Mouse (Mus musculus) thymus, postnatal 14 days (tissue): Measurements from ENCODE around the gene Odf3l1.

Experiments
- DNase-seq: peaks from one replicate; pipeline ENCODE4 v3.0.0; 2021

Odf3l1 gene

DNA sequence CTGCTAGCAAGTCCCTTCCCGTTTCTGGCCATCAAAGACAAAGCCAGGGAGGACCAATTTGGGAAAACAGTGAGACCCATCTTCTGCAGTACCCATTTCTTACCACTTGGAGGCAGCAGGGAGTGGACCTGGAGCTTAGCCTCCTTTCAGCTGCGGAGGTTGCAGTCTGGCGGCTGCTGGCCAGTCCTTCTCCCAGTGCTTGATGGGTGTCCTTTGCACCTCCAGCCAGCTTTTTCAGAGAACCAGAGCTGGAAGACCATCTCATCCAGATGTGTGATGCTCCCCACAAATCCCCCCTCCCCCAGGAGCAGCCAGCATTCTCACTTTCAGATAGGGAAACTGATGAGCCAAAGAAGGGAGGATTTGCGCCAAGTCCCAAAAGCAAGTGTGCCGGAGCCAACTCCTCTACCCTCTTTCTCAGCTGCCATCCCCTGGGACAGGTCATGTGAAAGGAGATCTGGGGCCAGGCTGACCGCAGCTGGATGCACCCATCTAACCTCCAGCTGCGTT is 20.7 kb downstream of the Odf3l1 start:
- peak; percentile 41 for DNase-seq

DNA sequence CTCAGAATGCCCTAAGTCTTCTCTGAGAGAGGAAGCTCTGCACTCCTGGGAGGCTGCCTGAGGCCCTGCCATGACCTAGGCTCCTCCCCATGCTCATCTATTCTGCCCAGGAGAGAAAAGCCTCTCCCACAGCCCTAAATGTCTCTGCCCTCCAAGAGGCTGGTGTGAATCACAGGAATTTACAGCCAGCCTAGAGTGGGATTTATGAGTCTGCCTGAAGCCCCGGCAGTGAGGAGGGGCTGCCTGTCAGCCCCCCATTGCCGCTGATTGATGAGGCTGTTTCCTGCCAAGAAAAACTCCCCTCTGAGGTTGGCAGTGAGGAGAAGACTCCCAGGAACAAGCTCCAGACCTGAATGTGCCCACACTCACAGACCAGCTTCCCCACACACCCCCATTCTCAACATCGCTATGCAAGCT is 22.2 kb downstream of the Odf3l1 start:
- DNase-seq, result no peak

DNA sequence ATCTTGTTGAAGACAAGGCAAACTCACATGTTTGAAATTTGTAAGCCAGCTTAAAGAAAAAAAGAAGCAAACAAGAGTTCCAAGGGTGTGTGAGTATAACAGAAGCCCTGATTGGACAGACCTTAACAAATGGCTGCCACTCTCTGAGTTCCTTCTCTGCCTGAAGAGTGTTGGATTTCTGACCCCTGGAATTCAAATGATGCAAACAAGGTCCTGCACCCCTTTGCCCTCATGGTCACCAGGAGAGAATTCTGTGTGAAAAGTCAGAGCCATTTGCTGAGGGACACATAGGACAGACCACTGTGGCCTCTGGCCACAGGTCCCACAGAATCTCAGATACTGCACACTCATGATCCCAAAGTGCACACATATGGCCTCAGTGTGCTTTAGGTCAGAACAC is 22.6 kb downstream of the Odf3l1 start:
- DNase-seq, result no peak

DNA sequence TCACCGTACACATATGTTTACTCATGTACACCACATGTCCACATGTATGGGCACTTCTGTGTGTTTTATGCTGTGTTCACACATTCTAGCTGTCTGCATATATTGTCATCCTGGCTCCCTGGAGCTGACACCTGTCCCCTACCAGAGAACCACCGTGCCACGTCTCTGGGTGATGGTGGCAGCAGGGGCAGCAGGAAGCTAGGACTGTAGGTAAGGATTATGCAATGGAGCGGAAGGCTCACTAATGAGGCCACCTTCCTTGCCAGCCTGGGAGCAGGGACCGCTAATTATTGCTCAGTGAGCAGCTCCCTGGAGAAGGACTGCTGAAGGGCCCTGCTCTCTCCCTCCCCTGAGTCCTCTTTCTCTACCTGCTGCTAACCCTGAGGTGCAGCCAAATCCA is 23.8 kb downstream of the Odf3l1 start:
- DNase-seq, result no peak

DNA sequence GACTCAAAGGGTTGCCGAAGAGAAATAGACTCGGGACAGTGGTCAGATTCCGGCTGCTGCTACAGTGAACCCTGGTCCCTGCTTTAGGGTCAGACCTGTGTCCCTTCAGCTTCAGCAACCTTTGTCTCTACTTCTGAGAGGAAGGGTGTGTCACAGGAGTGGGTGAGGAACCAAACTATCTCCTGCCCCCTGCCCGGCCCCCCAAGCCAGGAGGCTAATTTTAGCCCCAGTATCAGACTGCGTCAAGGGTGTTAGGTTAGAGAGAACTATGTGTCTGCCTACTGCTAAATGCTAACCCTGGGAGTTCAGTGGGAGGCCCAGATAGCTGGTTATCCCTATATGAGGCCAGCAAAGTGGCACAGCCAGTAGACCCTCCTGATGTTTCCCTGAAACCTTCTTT is 29.3 kb downstream of the Odf3l1 start:
- DNase-seq, result no peak

DNA sequence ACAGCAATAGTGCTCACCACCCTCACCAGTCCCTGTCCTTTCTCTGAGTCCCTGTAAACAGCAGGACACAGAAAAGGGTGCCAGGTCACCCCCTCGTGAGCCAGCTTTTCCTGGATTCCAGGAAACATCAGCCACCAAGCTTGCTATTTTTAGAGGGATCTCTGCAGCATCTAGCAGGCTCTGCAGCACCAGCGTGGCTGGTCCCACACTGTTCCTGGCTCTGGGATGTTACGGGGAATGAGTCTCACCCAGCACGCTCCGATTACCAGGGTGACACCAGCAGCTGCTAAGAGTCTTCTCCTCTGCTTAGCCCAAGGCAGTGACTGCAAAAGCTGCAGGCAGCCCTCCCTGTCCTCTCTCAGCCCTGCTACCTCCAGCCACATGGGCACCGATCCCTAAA is 31.6 kb downstream of the Odf3l1 start:
- no peak for DNase-seq

DNA sequence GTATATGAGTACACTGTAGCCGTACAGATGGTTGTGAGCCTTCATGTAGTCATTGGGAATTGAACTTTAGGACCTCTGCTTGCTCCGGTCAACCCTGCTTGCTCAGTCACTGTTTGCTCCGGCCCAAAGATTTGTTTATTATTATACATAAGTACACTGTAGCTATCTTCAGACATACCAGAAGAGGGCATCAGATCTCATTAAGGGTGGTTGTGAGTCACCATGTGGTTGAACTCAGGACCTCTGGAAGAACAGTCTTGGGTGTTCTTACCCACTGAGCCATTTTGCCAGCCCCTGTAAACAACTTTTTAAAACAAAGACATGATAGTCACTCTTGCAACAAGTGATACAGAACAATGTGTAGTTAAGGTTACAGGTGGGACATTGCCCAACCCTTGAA is 32.6 kb downstream of the Odf3l1 start:
- DNase-seq, result no peak

DNA sequence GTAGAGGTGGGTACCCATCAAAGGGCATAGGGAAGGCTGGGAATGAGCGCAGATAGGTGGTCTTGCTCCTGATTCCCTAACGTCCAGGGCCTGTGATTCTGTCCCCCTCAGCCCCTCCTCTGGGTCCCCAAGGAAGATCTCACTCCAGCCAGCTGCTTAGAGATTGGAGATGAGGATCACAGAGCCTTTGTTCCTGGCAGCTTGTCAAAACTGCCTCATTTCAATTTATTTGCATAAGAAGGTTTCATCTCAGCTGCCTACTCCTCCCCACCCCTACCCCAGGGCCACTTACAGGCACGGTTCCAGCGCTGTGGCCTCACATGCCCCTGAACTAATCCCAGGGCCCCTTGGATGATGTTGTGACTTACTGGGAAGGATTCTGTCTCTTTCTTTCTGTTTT is 34.3 kb downstream of the Odf3l1 start:
- no peak for DNase-seq

DNA sequence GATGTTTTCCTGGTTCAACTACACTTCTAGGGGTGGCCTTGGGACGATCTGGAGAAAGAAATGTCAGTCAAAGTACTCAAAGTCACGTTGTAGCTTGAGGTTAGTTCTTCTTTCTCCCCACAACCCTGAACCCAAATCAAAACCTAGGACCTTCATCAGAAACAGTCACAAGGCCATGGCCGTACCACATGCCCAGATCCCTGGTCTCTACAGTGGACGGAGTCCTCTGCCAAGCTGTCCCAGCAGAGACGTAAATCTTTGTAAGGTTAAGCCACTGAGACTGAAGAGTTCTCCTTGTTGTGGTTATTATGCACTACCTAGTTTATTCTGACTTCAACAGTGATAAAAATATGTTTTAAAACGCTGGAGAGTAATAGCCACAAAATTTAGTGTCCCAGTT is 35.6 kb downstream of the Odf3l1 start:
- DNase-seq, result no peak

DNA sequence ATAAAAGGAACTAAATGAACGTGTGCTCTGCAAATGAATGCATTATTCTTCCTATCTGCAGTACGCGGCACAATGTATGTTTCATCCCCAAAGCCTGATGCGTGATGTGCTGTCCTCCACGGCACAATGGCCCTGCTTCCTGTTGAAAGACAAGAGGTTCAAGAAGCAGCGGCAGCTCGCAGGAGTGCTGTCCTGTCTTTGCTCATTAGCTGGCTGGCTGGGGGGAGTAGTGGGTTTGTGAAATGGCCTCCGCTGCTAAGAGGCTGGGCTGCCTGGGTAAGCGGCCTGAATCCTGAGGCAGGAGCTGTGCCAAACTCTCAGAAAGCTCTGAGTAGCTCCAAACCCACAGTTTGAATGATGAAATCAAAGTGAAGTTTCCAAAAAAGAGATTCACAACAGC is 36.3 kb downstream of the Odf3l1 start:
- DNase-seq, result no peak

DNA sequence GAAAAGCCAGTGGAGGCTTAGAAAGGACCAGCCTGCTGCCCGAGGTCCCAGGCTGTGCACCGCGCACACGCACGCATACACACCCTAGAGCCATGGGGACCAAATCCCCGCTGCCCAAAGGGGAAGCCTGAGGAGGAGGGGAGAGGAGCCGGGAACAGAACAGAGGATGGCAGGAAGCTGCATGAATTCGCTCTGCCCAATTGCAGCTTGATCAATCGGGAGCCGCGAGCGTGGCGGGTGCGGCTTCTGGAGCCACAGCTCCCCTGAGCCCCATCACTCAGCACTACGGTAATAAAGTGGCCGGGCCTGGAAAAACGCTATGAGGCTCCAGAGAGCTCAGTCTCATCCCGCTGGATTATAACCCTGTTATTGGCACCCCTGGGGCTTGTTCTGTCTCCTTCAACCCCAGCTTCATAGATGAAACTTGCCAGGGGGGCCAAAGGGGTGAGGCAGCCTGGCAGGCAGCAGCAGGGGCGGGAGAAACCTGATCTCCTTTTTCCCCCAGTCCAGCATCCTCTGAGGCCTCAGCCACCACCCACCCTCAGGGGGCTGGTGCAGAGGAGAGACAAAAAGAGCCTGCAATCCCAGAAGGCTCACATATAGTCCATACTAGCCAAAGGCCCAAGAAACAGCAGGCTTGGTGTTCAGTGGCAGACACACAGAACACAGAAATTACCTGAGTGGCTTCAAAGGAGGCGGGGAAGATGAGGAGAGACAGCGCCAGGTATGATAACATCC is 38.8 kb downstream of the Odf3l1 start:
- DNase-seq, result no peak

DNA sequence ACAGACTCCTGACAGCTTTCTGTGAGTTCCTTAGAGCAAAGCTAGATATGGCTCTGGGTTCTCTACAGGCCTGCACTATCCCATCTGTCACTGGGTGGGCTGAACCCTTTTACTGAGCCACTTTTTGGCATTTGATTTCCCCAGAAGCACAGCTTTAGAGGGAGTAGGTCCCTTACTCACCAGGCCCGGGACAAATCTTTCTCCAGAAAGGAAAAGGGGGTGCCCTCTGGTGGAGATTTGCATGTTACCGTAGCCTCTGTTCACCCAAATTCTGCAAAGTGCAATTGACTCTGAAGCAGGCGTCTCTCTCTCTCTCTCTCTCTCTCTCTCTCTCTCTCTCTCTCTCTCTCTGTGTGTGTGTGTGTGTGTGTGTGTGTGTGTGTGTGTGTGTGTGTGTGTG is 39.6 kb downstream of the Odf3l1 start:
- peak; percentile 9 for DNase-seq

DNA sequence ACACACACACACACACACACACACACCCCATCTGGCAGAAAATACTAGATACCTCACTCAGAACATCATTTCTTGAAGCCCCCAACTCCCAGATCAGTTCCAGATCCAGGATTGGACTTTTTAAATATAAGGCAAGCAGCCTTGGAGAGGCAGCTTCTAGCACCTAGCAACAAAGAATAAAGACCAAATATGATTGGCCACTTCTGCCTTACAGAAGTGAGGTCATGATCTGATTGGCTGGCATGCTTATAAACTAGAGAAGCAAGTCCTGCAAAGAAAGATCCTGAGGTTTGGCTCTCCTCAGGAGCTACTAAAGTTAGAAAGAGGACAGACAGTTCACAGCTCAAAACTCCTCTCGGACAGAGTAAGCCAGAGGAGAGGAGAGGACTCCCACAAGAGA is 53.6 kb downstream of the Odf3l1 start:
- no peak for DNase-seq

DNA sequence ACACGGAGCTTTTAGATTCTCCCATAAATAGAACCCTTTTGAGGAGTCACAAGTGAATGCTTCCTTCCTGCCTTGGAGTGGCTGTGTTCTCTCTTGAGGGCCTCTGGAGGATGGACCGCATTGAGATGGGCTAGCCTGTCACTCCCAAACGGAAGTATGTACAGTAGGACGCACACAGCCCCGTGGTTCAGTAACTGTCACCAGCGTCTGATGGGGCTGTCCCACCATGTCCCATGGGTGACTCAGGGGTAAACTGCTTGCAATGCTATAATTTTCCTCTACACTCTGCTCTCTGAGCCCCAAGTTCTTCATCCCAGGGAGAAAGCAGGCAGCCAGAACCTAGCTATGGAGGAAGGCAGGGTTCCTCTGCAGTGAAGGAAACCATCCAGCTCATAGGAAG is 56.5 kb downstream of the Odf3l1 start:
- DNase-seq, result no peak

DNA sequence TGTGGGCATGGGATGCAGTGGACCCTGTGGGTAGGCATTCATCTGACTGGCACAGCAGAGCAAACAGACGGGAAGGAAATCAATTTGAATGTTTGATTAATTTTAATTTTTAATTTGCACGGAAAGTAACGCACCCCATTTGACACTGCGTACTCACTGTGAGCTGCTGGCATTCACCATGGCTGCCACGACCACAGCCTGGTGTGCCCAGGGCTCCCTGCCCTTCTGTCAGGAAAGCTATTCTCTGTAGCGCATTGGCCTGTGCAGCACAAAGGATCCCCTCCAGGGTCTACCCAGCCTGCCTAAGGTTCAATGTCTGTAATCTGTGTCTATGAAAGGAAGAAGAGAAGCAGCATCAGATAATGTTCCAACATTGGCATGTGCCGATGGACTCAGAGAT is 61.3 kb downstream of the Odf3l1 start:
- no peak for DNase-seq
